Mouse (Mus musculus): Measurements from ENCODE around the gene Armc3.

The Armc3 gene

GRCm38 (mm10) chr2:19351615-19352253, 152.6 kb downstream of the Armc3 start:
- no peak for DNase-seq (ENCODE audit: low read depth, low spot score)

GRCm38 (mm10) chr2:19353158-19353557, 154.1 kb downstream of the Armc3 start:
- no peak for DNase-seq (ENCODE audit: low read depth, low spot score)

Data from ZHBTc4 (cell line).